10 mouse cellular contexts compared by ENCODE assay signal in the genomic region with DNA sequence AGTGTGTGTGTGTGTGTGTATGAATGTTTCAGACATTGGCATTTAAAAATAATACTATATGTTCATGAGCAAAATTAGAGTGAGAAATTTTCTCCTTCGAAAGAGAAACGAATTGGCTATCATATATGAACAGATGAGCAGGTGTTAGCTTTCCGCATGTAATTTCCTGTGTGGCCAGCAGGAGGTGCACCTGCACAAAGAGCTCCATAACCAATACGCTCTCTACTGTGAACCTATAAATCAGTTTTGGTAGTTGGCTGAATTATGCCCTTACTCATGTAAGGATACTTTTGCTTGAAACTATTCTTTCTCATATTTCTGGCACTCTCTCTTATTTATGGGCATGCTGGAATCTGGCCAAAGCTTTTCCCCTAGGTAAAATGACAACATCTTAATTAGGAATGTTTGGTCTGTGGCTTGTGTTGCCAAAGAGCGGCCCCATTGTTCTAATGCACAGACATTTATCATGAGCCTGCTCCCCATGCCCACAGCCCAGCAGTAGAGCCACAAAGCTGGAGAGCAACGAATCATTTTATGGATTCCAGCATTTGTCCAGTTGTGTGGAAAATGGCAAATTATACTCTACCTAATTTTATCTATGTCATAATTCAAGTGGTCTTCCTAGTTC.
A peak's percentile ranks its signal among the peaks of the same experiment; 100 is the strongest.
DNase-seq lines count a peak whose midpoint lies in the region; ATAC-seq lines count a peak whose summit lies in the region.
"Had no signal": no experiment of that assay in that cellular context is flagged by ENCODE, and none has a peak within 500 bp of the region (broad histone marks: within the 10 kb centered on the region; RNA-seq: fewer than 3 reads in every experiment).

No protein-coding gene starts in this region.

- H3K27me3 ChIP-seq in kidney, embryonic 14.5 days (ENCODE audit: control insufficient read depth, insufficient read depth, low read length) = no peaks in the 10 kb centered on the region
- H3K27me3 ChIP-seq in hindbrain, embryonic 15.5 days = no peaks in the 10 kb centered on the region
- no peaks in the 10 kb centered on the region for H3K27me3 ChIP-seq in limb, embryonic 11.5 days (ENCODE audit: control insufficient read depth, insufficient read depth, low read length)
- H3K27me3 ChIP-seq: embryonic facial prominence, embryonic 15.5 days had no signal

- no peak overlapping the region for H3K27ac ChIP-seq in kidney, embryonic 14.5 days (ENCODE audit: low read depth, low read length)
- no peak overlapping the region for H3K27ac ChIP-seq in hindbrain, embryonic 15.5 days (replicated peaks)
- no peak overlapping the region for H3K27ac ChIP-seq in limb, embryonic 11.5 days (replicated peaks; ENCODE audit: low read depth, low read length)
- H3K27ac ChIP-seq: embryonic facial prominence, embryonic 15.5 days; macrophage had no signal

- peak; percentile 5 for DNase-seq in kidney, adult 11 months
- DNase-seq in MEL-GATA-1-ER (ENCODE audit: extremely low read depth, low read depth) = peak; percentile 22
- peak; percentile 75 for DNase-seq in limb, embryonic 11.5 days (ENCODE audit: low spot score)
- peak; percentile 48 for DNase-seq in retina, postnatal 1 day
- no peak for DNase-seq in MN1 (ENCODE audit: low spot score)

- H3K4me3 ChIP-seq in kidney, embryonic 14.5 days (ENCODE audit: low read length) = no peak overlapping the region
- H3K4me3 ChIP-seq in hindbrain, embryonic 15.5 days = no peak overlapping the region
- no peak overlapping the region for H3K4me3 ChIP-seq in limb, embryonic 11.5 days (ENCODE audit: low read depth, low read length)
- H3K4me3 ChIP-seq: embryonic facial prominence, embryonic 15.5 days had no signal

- H3K36me3 ChIP-seq in kidney, embryonic 14.5 days (ENCODE audit: control insufficient read depth, insufficient read depth, low read length) = no peaks in the 10 kb centered on the region
- H3K36me3 ChIP-seq in hindbrain, embryonic 15.5 days = no peaks in the 10 kb centered on the region
- H3K36me3 ChIP-seq in limb, embryonic 11.5 days (ENCODE audit: control insufficient read depth, insufficient read depth, low read length) = no peaks in the 10 kb centered on the region
- H3K36me3 ChIP-seq: embryonic facial prominence, embryonic 15.5 days had no signal

- H3K4me1 ChIP-seq in kidney, embryonic 14.5 days (ENCODE audit: control insufficient read depth, insufficient read depth, low read length) = no peaks in the 10 kb centered on the region
- H3K4me1 ChIP-seq in hindbrain, embryonic 15.5 days (replicated peaks) = 0 out of 2 replicates have a peak, but pooled peaks cover 2% of the 10 kb centered on the region
- 0 out of 2 replicates have a peak, but pooled peaks cover 5% of the 10 kb centered on the region for H3K4me1 ChIP-seq in limb, embryonic 11.5 days (ENCODE audit: control insufficient read depth, insufficient read depth, low read length)
- H3K4me1 ChIP-seq: embryonic facial prominence, embryonic 15.5 days had no signal

- no peaks in the 10 kb centered on the region for H3K9me3 ChIP-seq in kidney, embryonic 14.5 days (ENCODE audit: control insufficient read depth, low read length)
- H3K9me3 ChIP-seq in hindbrain, embryonic 15.5 days = no peaks in the 10 kb centered on the region
- no peaks in the 10 kb centered on the region for H3K9me3 ChIP-seq in limb, embryonic 11.5 days (ENCODE audit: control insufficient read depth, low read length)
- H3K9me3 ChIP-seq: embryonic facial prominence, embryonic 15.5 days had no signal

- no peak for ATAC-seq in kidney, embryonic 14.5 days (ENCODE audit: low FRiP score, low TSS enrichment)
- ATAC-seq in common myeloid progenitor, adult 5-6 weeks (replicated peaks; ENCODE audit: low read depth, poor library complexity, severe bottlenecking) = peak; percentile 97
- ATAC-seq in hindbrain, embryonic 15.5 days (ENCODE audit: low FRiP score, low read depth) = 0 out of 2 replicates have a peak, but pooled peaks have one; percentile 42
- peak; percentile 65; the same call in 1 of the 2 replicates for ATAC-seq in limb, embryonic 11.5 days (ENCODE audit: insufficient number of reproducible peaks, low FRiP score, low TSS enrichment, low read depth)

- H3K9ac ChIP-seq in kidney, embryonic 14.5 days (ENCODE audit: low read depth, low read length) = no peak overlapping the region
- no peak overlapping the region for H3K9ac ChIP-seq in hindbrain, embryonic 15.5 days
- no peak overlapping the region for H3K9ac ChIP-seq in limb, embryonic 11.5 days (ENCODE audit: low read length)
- H3K9ac ChIP-seq: embryonic facial prominence, embryonic 15.5 days had no signal

- no peak overlapping the region for H3K4me2 ChIP-seq in kidney, embryonic 14.5 days (replicated peaks; ENCODE audit: low read depth, low read length)
- no peak overlapping the region for H3K4me2 ChIP-seq in hindbrain, embryonic 15.5 days
- H3K4me2 ChIP-seq in limb, embryonic 11.5 days (ENCODE audit: low read depth, severe bottlenecking) = no peak overlapping the region
- H3K4me2 ChIP-seq: embryonic facial prominence, embryonic 15.5 days had no signal

- 48% methylated on average over 6 of the region's 6 CpGs for whole genome bisulfite sequencing in kidney, embryonic 14.5 days
- WGBS in hindbrain, embryonic 15.5 days = 51% methylated on average over 6 of the region's 6 CpGs
- 49% methylated on average over 6 of the region's 6 CpGs for WGBS in limb, embryonic 11.5 days
